Mouse (Mus musculus): ENCODE results near the gene Ppp1r14c. TPM values are rescaled to one million over a fixed set of nuclear protein-coding genes. Genes with fewer than 3 reads are reported as not detected.

The Ppp1r14c gene
- polyA plus RNA-seq, 1 experiment from 2014 or later = 0.19 TPM

DNA sequence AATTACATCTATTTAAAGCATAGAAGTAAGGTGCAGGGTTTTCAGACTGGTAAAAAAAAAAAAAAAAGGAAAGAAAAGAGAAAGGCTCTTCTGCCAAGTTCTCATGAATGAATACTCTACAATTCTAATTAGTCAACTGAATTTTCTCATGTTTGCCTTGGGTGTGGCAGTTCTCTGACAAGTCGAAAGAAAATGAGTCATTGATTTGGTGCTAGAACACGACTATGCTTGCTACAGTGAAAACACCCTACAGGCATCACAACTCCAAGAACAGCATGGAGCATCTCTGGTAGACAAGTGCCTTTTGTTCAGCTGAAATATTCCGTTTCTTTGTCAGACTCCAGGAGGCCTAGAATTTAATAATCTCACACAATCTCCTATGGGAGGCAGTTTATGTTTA lies 17.3 kb downstream of the Ppp1r14c start:
- H3K27me3 ChIP-seq (replicated peaks) = no peaks in the 10 kb centered on the region
- no peak overlapping the region for H3K4me3 ChIP-seq
- H3K4me1 ChIP-seq = no peaks in the 10 kb centered on the region
- no peaks in the 10 kb centered on the region for H3K36me3 ChIP-seq
- H3K4me2 ChIP-seq = no peak overlapping the region
- WGBS (ENCODE audit: insufficient replicate concordance) = 43% methylated on average over 3 of the region's 3 CpGs
- ATAC-seq = no peak
- H3K27ac ChIP-seq = no peak overlapping the region
- no peaks in the 10 kb centered on the region for H3K9me3 ChIP-seq (replicated peaks)
- H3K9ac ChIP-seq = no peak overlapping the region

DNA sequence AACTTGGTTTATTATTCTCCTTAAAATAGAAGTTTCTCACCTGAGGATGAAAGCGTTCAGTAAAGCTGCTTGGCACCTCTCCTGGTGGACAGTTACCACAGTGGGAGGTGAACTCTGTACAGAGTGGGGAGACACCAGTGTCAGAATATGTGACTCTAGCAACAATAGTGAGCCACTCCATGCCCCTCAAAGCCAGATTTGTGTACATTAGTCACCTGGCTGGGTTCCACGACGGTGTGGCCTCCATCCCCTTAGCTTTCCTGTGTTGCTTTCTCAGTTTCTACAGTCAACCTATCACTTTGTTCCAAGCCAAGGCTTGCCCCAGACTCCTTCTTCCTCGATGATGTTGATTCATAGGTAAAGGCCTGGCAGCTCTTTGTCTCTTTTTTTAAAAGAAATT lies 26.4 kb downstream of the Ppp1r14c start:
- Histone ChIP-seq H3K4me3 (no peak overlapping the region), H3K4me2 (no peak overlapping the region), H3K27ac (no peak overlapping the region), H3K4me1 (no peaks in the 10 kb centered on the region), H3K9me3 (replicated peaks) (no peaks in the 10 kb centered on the region), H3K27me3 (replicated peaks) (no peaks in the 10 kb centered on the region), H3K9ac (no peak overlapping the region), H3K36me3 (no peaks in the 10 kb centered on the region)
- 65% methylated on average over 4 of the region's 4 CpGs for WGBS (ENCODE audit: insufficient replicate concordance)
- ATAC-seq = no peak

DNA sequence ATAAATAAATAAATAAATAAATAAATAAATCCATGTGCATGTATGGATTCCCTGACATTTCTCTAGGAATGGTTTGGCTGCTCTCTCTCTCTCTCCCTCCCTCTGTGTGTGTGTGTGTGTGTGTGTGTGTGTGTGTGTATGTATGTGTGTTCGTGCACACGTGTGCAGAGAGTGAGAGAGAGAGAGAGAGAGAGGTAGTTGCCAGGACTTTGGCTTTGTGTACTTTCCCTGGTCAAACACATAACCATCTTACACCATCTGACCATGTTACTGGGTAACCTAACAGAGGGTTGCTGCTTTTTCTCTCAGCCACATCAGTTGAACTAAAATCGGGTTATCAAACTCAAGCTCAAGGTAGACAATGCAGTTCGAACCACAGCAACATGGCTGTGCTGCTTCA lies 27.7 kb downstream of the Ppp1r14c start:
- H3K4me2 ChIP-seq = no peak overlapping the region
- no peak overlapping the region for H3K4me3 ChIP-seq
- H3K27ac ChIP-seq = no peak overlapping the region
- WGBS (ENCODE audit: insufficient replicate concordance) = 63% methylated on average over 2 of the region's 4 CpGs
- H3K9ac ChIP-seq = no peak overlapping the region
- H3K27me3 ChIP-seq (replicated peaks) = no peaks in the 10 kb centered on the region
- H3K9me3 ChIP-seq (replicated peaks) = no peaks in the 10 kb centered on the region
- no peaks in the 10 kb centered on the region for H3K36me3 ChIP-seq
- H3K4me1 ChIP-seq = no peaks in the 10 kb centered on the region
- ATAC-seq = no peak

DNA sequence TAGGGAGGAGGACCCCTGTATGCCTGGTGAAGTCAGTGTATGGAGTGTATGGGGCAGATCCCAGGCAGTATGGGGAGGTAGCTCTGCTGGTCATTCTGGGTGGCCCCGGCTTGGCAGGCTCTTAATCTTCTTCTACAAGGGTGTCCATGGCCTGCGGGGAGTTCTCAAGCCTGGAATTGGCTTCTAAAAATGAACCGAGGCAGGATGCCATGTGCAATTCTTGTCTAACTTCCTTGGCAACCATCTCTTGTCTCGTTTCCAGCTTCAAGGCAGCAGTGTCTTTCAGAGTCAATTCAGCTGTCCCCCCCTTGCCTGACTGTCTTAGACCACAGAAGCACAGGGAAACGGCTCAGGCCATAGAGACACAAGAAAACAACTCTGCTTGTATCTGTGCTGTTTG lies 28.3 kb downstream of the Ppp1r14c start:
- WGBS (ENCODE audit: insufficient replicate concordance) = 54% methylated on average over 5 of the region's 5 CpGs
- no peak for ATAC-seq
- H3K4me1 ChIP-seq = no peaks in the 10 kb centered on the region
- no peak overlapping the region for H3K4me2 ChIP-seq
- H3K9ac ChIP-seq = no peak overlapping the region
- no peaks in the 10 kb centered on the region for H3K9me3 ChIP-seq (replicated peaks)
- no peak overlapping the region for H3K27ac ChIP-seq
- no peak overlapping the region for H3K4me3 ChIP-seq
- no peaks in the 10 kb centered on the region for H3K36me3 ChIP-seq
- H3K27me3 ChIP-seq (replicated peaks) = no peaks in the 10 kb centered on the region

DNA sequence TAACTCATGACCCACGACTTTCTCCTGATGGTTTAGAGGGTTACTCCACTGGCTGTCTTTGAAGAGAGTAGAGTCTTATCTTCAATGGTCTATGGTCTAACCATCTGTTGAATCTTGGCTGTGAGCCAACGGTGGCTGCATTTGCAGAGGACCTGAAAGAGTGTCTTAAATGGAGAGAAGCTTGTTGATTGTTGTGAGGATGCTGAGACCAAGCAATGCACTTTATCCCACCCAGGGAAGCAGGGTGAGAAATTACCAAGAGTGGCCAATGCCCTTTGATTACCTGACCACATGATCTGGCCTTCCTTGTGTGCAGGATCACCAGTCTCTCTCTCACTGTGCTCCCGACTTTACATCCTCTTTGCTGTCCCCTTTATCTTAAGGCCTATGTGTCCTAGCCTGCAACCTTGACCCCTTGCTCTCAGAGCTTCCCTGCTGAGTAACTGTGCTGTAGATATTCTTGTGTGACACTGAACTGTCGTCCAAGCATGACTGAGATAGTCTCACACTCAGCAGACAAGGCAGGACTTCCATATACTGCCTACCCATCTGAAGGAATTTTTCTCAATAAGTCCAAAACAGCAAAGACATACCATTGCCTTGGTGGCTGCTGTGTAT lies 28.9 kb downstream of the Ppp1r14c start:
- no peak overlapping the region for H3K4me2 ChIP-seq
- no peak overlapping the region for H3K9ac ChIP-seq
- 38% methylated on average over 4 of the region's 4 CpGs for WGBS (ENCODE audit: insufficient replicate concordance)
- ATAC-seq = no peak
- H3K4me1 ChIP-seq = no peaks in the 10 kb centered on the region
- no peaks in the 10 kb centered on the region for H3K27me3 ChIP-seq (replicated peaks)
- H3K27ac ChIP-seq = no peak overlapping the region
- no peaks in the 10 kb centered on the region for H3K36me3 ChIP-seq
- no peaks in the 10 kb centered on the region for H3K9me3 ChIP-seq (replicated peaks)
- no peak overlapping the region for H3K4me3 ChIP-seq

DNA sequence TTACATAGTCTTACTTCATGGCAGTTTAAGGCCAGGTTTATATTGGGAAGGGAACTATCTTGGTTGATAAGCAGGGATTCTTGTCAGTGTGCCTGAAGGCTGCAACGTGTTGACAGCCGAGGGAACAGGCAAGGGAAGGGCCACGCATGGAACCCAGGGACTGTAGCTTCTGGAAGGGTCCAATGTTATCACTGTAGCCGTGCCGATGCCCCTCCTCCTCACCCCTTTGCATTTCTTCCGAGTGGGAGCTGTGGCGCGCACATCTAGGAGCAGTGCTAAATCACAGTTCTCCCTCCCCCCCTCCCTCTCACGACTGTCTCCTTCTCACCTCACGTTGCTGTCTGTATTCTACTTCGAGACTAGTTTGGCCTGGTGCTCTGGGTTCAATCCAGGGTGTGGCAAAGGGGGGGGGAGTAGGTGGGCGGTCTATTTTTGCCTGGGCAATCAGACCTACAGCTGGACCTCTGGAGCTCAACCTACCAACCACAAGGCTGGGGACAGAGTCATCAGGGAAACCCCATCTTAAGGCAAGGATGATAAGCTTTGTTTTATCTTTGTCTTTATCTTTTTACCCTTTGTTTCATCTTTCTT lies 29.6 kb downstream of the Ppp1r14c start:
- no peak for ATAC-seq
- Histone ChIP-seq H3K4me2 (no peak overlapping the region), H3K4me1 (no peaks in the 10 kb centered on the region), H3K9ac (no peak overlapping the region), H3K27ac (no peak overlapping the region), H3K4me3 (no peak overlapping the region), H3K9me3 (replicated peaks) (no peaks in the 10 kb centered on the region), H3K27me3 (replicated peaks) (no peaks in the 10 kb centered on the region), H3K36me3 (no peaks in the 10 kb centered on the region)
- WGBS (ENCODE audit: insufficient replicate concordance) = 61% methylated on average over 12 of the region's 12 CpGs

DNA sequence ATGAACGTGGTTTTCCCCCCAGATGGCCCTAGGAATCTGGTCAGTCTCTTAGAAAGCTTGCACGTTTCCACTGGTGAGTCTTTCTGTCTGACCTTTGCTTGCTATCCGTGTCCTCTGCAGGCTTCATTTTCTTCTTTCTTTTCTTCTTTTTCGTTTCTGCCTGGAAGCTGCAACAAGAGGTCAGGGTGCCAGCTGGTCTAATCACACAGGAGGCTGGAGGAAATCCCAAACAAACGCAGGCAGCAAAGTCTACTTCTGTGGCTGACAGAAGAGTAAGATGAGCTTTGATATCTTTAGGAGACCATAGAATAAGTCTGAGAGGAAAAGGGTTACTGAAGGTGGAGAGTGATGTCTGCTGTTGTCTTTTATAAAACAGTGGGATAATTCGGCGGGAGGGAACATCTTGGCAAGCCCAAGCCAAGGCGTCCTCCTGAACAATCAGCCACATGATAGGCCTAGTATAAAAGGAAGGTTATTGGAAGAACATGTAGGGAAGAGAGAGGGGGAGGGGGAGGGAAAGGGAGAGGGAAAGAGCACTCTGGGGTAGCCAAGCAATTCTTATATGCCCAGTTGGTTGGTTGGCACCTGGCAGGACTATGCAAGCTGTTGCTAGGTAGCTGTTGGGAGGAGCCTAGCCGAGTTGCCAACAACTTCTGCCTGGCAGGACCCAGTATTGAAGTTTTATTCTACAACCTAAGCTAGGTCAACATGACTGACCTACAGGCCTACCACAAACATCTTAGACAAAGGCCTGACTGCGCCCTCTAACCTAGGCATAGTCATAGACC lies 30.3 kb downstream of the Ppp1r14c start:
- Histone ChIP-seq H3K4me1 (no peaks in the 10 kb centered on the region), H3K36me3 (no peaks in the 10 kb centered on the region), H3K4me2 (no peak overlapping the region), H3K27ac (no peak overlapping the region), H3K9me3 (replicated peaks) (no peaks in the 10 kb centered on the region), H3K4me3 (no peak overlapping the region), H3K27me3 (replicated peaks) (no peaks in the 10 kb centered on the region), H3K9ac (no peak overlapping the region)
- 67% methylated on average over 10 of the region's 10 CpGs for WGBS (ENCODE audit: insufficient replicate concordance)
- ATAC-seq = no peak

DNA sequence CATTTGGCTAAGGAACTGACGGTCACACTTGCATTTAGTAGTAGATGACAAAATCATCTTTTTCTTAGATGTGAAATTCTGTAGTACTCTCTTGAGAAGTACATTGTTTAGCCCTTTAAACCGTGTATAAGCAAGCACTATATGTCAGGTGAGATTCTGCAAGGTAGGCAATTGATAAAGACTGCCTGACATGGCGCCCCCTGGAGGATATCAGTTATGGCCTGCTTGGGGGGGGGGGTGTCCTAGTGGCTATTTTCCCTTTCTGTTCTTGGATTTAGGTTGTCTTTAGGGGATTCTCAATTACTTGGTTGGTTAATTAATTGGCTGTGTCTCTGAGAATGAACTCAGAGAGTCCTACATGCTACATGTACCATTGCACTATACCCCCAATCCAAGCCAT lies 31.5 kb downstream of the Ppp1r14c start:
- ATAC-seq = no peak
- H3K9ac ChIP-seq = no peak overlapping the region
- H3K27me3 ChIP-seq (replicated peaks) = no peaks in the 10 kb centered on the region
- H3K9me3 ChIP-seq (replicated peaks) = no peaks in the 10 kb centered on the region
- H3K27ac ChIP-seq = no peak overlapping the region
- no peak overlapping the region for H3K4me2 ChIP-seq
- no peaks in the 10 kb centered on the region for H3K4me1 ChIP-seq
- H3K36me3 ChIP-seq = no peaks in the 10 kb centered on the region
- H3K4me3 ChIP-seq = no peak overlapping the region
- WGBS (ENCODE audit: insufficient replicate concordance) = 45% methylated on average over 3 of the region's 3 CpGs

DNA sequence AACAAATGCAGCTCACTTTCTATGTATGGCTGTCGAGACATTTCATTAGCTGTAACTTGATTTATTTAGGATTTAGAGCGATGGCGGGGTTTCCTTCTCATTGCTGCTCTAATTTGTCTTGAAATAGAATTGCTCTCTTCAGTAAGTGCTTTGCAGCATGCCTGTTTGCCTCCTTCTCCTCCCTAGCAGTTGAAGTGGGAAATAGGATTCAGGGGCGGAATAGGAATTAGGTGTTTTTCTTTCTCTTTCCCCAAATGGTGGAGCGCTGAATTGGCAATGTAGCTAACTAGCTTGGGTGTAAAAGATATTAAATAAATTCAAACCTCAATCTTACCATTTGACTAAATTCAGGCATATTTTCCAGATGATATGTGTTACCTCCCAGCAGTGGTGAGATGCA lies 32.2 kb downstream of the Ppp1r14c start:
- Histone ChIP-seq H3K27ac (no peak overlapping the region), H3K9me3 (replicated peaks) (no peaks in the 10 kb centered on the region), H3K27me3 (replicated peaks) (no peaks in the 10 kb centered on the region), H3K4me3 (no peak overlapping the region), H3K4me2 (no peak overlapping the region), H3K36me3 (no peaks in the 10 kb centered on the region), H3K9ac (no peak overlapping the region), H3K4me1 (no peaks in the 10 kb centered on the region)
- no peak for ATAC-seq
- 74% methylated on average over 5 of the region's 5 CpGs for WGBS (ENCODE audit: insufficient replicate concordance)

DNA sequence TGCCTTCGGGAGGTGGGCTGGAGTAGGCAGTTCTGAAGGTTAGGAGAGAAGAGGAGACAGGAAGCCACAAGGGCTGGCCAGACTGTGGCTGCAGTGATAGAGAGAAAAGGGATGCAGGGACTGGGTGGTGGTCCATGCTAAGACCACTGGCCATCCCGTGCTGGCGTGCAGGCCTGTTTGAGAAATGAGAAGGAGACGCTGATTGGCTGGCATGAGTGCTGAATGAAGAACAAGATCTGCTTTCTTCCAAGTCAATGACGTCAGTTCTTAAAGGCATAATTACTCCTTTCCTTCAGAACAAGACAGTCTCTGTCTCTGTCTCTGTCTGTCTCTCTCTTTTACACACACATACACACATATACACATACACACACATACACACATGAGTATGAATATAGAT lies 36.4 kb downstream of the Ppp1r14c start:
- Histone ChIP-seq H3K4me3 (no peak overlapping the region), H3K36me3 (no peaks in the 10 kb centered on the region), H3K4me2 (no peak overlapping the region), H3K27me3 (replicated peaks) (no peaks in the 10 kb centered on the region), H3K9ac (no peak overlapping the region), H3K4me1 (no peaks in the 10 kb centered on the region), H3K27ac (no peak overlapping the region), H3K9me3 (replicated peaks) (no peaks in the 10 kb centered on the region)
- ATAC-seq = no peak
- WGBS (ENCODE audit: insufficient replicate concordance) = 57% methylated on average over 5 of the region's 5 CpGs

DNA sequence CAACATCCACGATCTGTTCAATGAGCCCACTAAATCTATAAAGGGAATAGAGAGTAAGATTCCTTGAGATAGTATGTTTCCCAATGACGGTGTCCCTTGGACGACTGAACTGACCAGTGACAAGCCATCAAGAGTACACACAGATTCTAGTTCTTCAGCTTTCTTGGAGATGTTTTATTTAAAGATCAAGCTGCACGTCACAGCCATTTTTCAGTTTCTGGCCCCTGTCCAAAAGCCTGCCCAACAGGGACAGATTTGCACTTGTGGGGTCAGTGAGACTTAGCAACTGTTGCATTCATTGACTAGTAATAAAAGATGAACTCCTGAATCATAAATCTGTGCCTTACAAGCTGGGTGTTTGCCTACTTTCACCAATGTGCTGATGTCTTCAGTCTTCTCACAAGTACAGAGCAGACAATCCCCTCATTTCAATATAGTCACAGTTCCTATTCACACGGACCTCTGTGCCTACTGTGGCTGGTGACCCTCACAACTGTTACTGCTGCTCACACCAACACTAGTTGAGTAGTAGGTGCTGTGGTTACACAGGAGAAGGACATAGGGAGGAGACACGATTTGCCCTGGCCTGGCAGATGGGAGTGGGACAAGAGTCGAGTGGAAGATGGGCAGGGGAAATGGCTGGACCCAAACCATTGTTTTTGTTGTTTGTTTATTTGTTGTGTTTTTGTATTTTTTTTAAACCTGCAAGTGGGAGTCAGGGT lies 37.7 kb downstream of the Ppp1r14c start:
- Histone ChIP-seq H3K4me1 (no peaks in the 10 kb centered on the region), H3K27ac (no peak overlapping the region), H3K27me3 (replicated peaks) (no peaks in the 10 kb centered on the region), H3K9me3 (replicated peaks) (no peaks in the 10 kb centered on the region), H3K4me3 (no peak overlapping the region), H3K4me2 (no peak overlapping the region), H3K36me3 (no peaks in the 10 kb centered on the region), H3K9ac (no peak overlapping the region)
- no peak for ATAC-seq
- WGBS (ENCODE audit: insufficient replicate concordance) = 59% methylated on average over 7 of the region's 7 CpGs

DNA sequence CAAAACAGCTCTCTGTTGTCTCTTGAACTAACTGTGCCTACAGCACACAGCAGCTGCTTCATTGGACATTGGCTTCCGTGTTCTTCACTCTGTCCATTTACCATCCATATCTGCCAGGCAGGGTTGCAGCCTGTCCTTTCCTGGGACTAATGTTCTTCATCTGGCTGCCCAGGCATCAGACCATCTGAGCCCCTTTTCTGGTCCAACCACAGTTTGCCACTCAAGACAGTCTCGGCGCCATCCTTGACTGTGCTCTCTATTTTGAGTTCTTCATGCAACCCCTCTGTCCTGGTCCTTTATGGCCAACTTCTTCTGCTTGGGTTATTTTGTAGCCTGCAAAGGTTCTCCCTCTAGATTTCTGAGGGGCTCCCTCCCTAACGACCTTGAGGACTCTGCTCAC lies 38.5 kb downstream of the Ppp1r14c start:
- no peak for ATAC-seq
- no peaks in the 10 kb centered on the region for H3K4me1 ChIP-seq
- no peaks in the 10 kb centered on the region for H3K27me3 ChIP-seq (replicated peaks)
- 66% methylated on average over 4 of the region's 4 CpGs for WGBS (ENCODE audit: insufficient replicate concordance)
- H3K9me3 ChIP-seq (replicated peaks) = no peaks in the 10 kb centered on the region
- no peaks in the 10 kb centered on the region for H3K36me3 ChIP-seq
- no peak overlapping the region for H3K9ac ChIP-seq
- H3K27ac ChIP-seq = no peak overlapping the region
- no peak overlapping the region for H3K4me3 ChIP-seq
- H3K4me2 ChIP-seq = no peak overlapping the region
